Mouse (Mus musculus) bone marrow macrophage, adult 2 months (primary cell): ENCODE results near the gene Dnajb11.

Source experiments
- CTCF ChIP-seq: IDR thresholded peaks from 2 replicates; pipeline ENCODE4 v1.5.1; 2012; ENCODE audit warnings: low read depth, mild to moderate bottlenecking, low read length, moderate library complexity
- POLR2A ChIP-seq: IDR thresholded peaks from 2 replicates; pipeline ENCODE4 v1.6.1; 2012; ENCODE audit warnings: mild to moderate bottlenecking, low read depth, low read length, borderline replicate concordance

DNA sequence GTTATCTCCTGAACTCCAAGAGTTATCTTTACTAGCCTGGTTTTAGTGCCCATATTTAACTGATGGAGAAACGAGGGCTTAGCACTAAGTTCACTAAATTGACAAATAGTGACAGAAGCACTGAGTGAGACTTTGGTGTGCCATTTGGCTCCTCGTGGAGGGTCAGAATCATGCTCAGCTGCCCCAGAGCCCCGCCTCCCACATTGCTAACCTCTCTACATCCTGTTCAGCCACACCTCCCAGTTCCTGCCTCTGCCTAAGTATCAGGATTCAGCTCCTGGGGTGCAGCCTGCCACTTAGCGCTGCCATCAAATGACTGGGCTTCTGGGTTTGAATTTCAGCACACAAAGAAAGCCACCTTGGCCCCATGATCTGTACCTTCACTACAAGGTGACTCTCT lies 27.7 kb downstream of the Dnajb11 start:
- no peak for TF ChIP-seq CTCF
- no peak for TF ChIP-seq POLR2A
